Comparison of ENCODE assay signal across 8 mouse cellular contexts in the genomic region with DNA sequence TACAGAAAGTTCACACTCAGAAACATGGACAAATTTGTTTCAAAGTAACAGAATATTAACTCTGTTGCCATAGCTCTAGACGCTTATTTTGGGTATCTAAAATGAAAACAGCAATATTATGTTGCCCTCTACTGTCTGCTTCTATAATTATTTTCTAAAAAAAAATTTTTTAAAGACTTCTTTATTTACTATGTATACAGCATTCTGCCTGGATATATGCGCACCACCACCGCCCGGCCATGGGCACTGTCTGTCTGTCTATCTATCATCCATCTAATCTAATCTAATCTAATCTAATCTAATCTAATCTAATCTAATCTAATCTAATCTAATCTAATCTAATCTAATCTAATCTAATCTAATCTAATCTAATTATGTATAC. TPM values are rescaled to one million over a fixed set of nuclear protein-coding genes. Genes with fewer than 3 reads are reported as not detected.
A peak's percentile ranks its signal among the peaks of the same experiment; 100 is the strongest.
DNase-seq lines count a peak whose midpoint lies in the region; ATAC-seq and TF ChIP-seq lines count a peak whose summit lies in the region.

No protein-coding gene starts in this region.

- H3K4me3 ChIP-seq in C2C12 (ENCODE audit: insufficient read depth, poor library complexity, severe bottlenecking) = peak overlapping the region; percentile 46
- H3K4me3 ChIP-seq in forebrain, embryonic 16.5 days (replicated peaks; ENCODE audit: low read length) = peak overlapping the region; percentile 76
- peak overlapping the region; percentile 72 for H3K4me3 ChIP-seq in liver, embryonic 16.5 days (ENCODE audit: low read depth, low read length)

- no peak overlapping the region; the same call in 1 of the 2 replicates for H3K9ac ChIP-seq in forebrain, embryonic 16.5 days (replicated peaks; ENCODE audit: low read depth, low read length)
- H3K9ac ChIP-seq in liver, embryonic 16.5 days (ENCODE audit: low read depth, low read length) = peak overlapping the region; percentile 83

- DNase-seq in embryo, embryonic 9.5 days (ENCODE audit: extremely low spot score) = peak; percentile 22
- DNase-seq in embryo, embryonic 10 days (ENCODE audit: low spot score) = no peak
- no peak for DNase-seq in cerebellum, postnatal 4 days (ENCODE audit: low spot score in 2 of 2)
- DNase-seq in adrenal gland, adult 8-10 months = no peak
- DNase-seq in ovary, postnatal 10 days (ENCODE audit: low spot score) = no peak

- peak overlapping the region; percentile 82 for H3K4me2 ChIP-seq in forebrain, embryonic 16.5 days (ENCODE audit: low read length)
- peak overlapping the region; percentile 80 for H3K4me2 ChIP-seq in liver, embryonic 16.5 days (ENCODE audit: low read depth, low read length)

- peak; percentile 39 for ATAC-seq in forebrain, embryonic 16.5 days
- no peak for ATAC-seq in liver, embryonic 16.5 days (ENCODE audit: low read depth)

- H3K36me3 ChIP-seq in C2C12 (ENCODE audit: control insufficient read depth, insufficient read depth) = peaks cover 22% of the 10 kb centered on the region
- H3K36me3 ChIP-seq in forebrain, embryonic 16.5 days (ENCODE audit: control insufficient read depth, insufficient read depth) = 0 out of 2 replicates have a peak, but pooled peaks cover 2% of the 10 kb centered on the region
- H3K36me3 ChIP-seq in liver, embryonic 16.5 days (ENCODE audit: control insufficient read depth, insufficient read depth) = no peaks in the 10 kb centered on the region

- 59% methylated on average over 4 of the region's 4 CpGs for WGBS in forebrain, embryonic 16.5 days
- WGBS in liver, embryonic 16.5 days (ENCODE audit: insufficient replicate concordance) = 22% methylated on average over 4 of the region's 4 CpGs

- no peaks in the 10 kb centered on the region for H3K27me3 ChIP-seq in C2C12 (ENCODE audit: control insufficient read depth, insufficient read depth, insufficient read length)
- H3K27me3 ChIP-seq in forebrain, embryonic 16.5 days (replicated peaks; ENCODE audit: control insufficient read depth, insufficient read depth, low read length) = no peaks in the 10 kb centered on the region
- no peaks in the 10 kb centered on the region for H3K27me3 ChIP-seq in liver, embryonic 16.5 days (ENCODE audit: control insufficient read depth, insufficient read depth, low read depth, low read length)

- H3K27ac ChIP-seq in forebrain, embryonic 16.5 days (ENCODE audit: low read length) = peak overlapping the region; percentile 99; the same call in 1 of the 2 replicates
- peak overlapping the region; percentile 96 for H3K27ac ChIP-seq in liver, embryonic 16.5 days (ENCODE audit: low read length)

- H3K4me1 ChIP-seq in forebrain, embryonic 16.5 days (replicated peaks; ENCODE audit: control insufficient read depth, insufficient read depth, low read length) = peaks cover 6% of the 10 kb centered on the region
- H3K4me1 ChIP-seq in liver, embryonic 16.5 days (ENCODE audit: control insufficient read depth, low read depth, low read length) = peaks cover 3% of the 10 kb centered on the region

- H3K79me2 ChIP-seq in C2C12 (ENCODE audit: control insufficient read depth, insufficient read depth) = no peaks in the 10 kb centered on the region

- no peaks in the 10 kb centered on the region for H3K9me3 ChIP-seq in forebrain, embryonic 16.5 days (ENCODE audit: control insufficient read depth, low read length)
- H3K9me3 ChIP-seq in liver, embryonic 16.5 days (replicated peaks; ENCODE audit: control insufficient read depth, low read length) = no peaks in the 10 kb centered on the region

- no peak for TF ChIP-seq CTCF in C2C12 (IDR thresholded peaks at IDR 0.05; ENCODE audit: control insufficient read depth, insufficient read depth, insufficient read length)

- H3K79me3 ChIP-seq in C2C12 (ENCODE audit: low read depth) = no peaks in the 10 kb centered on the region

- no peak overlapping the region for H3ac ChIP-seq in C2C12 (ENCODE audit: control insufficient read depth, insufficient read length, low read depth)

TF ChIP-seq in C2C12, 6 proteins besides CTCF, POLR2A, EP300 and RAD21:
- TF ChIP-seq CEBPB (IDR thresholded peaks at IDR 0.05; ENCODE audit: low read depth) (no peak), MYOG (IDR thresholded peaks at IDR 0.05; ENCODE audit: control insufficient read depth, extremely low read depth, insufficient read length) (no peak), USF1 (IDR thresholded peaks at IDR 0.05; ENCODE audit: low read depth) (no peak), MYOD1 (IDR thresholded peaks at IDR 0.05; ENCODE audit: control insufficient read depth, insufficient read length, low read depth) (no peak), FOSL1 (IDR thresholded peaks at IDR 0.05; ENCODE audit: insufficient read depth, low read length, poor library complexity, severe bottlenecking) (no peak), MAX (IDR thresholded peaks at IDR 0.05) (no peak)
TF ChIP-seq in C2C12: peak in this region for 0.

RNA-seq across cellular contexts. Expression of a gene that starts 0.3 kb away (rescaled TPM):
- polyA plus RNA-seq in C2C12 (2012; fragmentation: generic; extraction: Trizol) = 5.9 TPM
- 8.9 and 12.2 TPM in 2 replicates for polyA plus RNA-seq in forebrain, embryonic 16.5 days (2015; fragmentation: Nextera tagmentation; extraction: Ambion mirVana)
- 13.3 and 14.9 TPM in 2 replicates for polyA plus RNA-seq in liver, embryonic 16.5 days (2015; fragmentation: Nextera tagmentation; extraction: Ambion mirVana)
- total RNA-seq in adrenal gland, adult 8-10 months (2022) = 10 to 100 TPM; 11.5 to 15.7 (median 14.0) TPM

RNA-seq across cellular contexts. Expression of a gene that starts 55.8 kb away (rescaled TPM):
- 9.1 TPM for polyA plus RNA-seq in C2C12 (2012; fragmentation: generic; extraction: Trizol)
- polyA plus RNA-seq in forebrain, embryonic 16.5 days (2015; fragmentation: Nextera tagmentation; extraction: Ambion mirVana) = 25.5 and 28.6 TPM in 2 replicates
- 0.79 and 1.1 TPM in 2 replicates for polyA plus RNA-seq in liver, embryonic 16.5 days (2015; fragmentation: Nextera tagmentation; extraction: Ambion mirVana)
- total RNA-seq in adrenal gland, adult 8-10 months (2022) = 10 to 100 TPM; 15.6 to 30.8 (median 23.5) TPM
